Mouse (Mus musculus): ENCODE data around the gene Camta2.

The Camta2 gene

GRCm38 (mm10) chr11:70648512-70648911 is 39.4 kb downstream of the Camta2 start:
- no peak for DNase-seq (ENCODE audit: low spot score in 2 of 2)

- peak in 1 of 2 experiments; percentile 52 for DNase-seq (ENCODE audit: low spot score in 2 of 2)
These were observed 40.0 kb downstream of the Camta2 start for GRCm38 (mm10) chr11:70647716-70648420.

- DNase-seq (ENCODE audit: low spot score in 2 of 2) = peak; percentile 98
These were observed 40.9 kb downstream of the Camta2 start, which contains the start of the genes Rnf167 and Slc25a11 for GRCm38 (mm10) chr11:70646691-70647650. Rnf167 (plus strand) TSS chr11:70647235. Slc25a11 (minus strand) TSS chr11:70647479.

GRCm38 (mm10) chr11:70646259-70646555 is 41.7 kb downstream of the Camta2 start:
- peak in 1 of 2 experiments; percentile 60 for DNase-seq (ENCODE audit: low spot score in 2 of 2)

- peak in 1 of 2 experiments; percentile 33 for DNase-seq (ENCODE audit: low spot score in 2 of 2)
These were observed 42.2 kb downstream of the Camta2 start for GRCm38 (mm10) chr11:70645461-70646258.

- DNase-seq (ENCODE audit: low spot score in 2 of 2) = no peak
These were observed 43.3 kb downstream of the Camta2 start for GRCm38 (mm10) chr11:70644564-70645103.

- DNase-seq (ENCODE audit: low spot score in 2 of 2) = no peak
These were observed 44.9 kb downstream of the Camta2 start for GRCm38 (mm10) chr11:70643051-70643450.

- no peak for DNase-seq (ENCODE audit: low spot score in 2 of 2)
These were observed 46.7 kb downstream of the Camta2 start for GRCm38 (mm10) chr11:70641241-70641640.

GRCm38 (mm10) chr11:70639976-70640375 is 47.9 kb downstream of the Camta2 start:
- DNase-seq (ENCODE audit: low spot score in 2 of 2) = no peak

- no peak for DNase-seq (ENCODE audit: low spot score in 2 of 2)
These were observed 49.1 kb downstream of the Camta2 start, which contains the start of gene Gp1ba for GRCm38 (mm10) chr11:70638714-70639278. Gp1ba (plus strand) TSS chr11:70639122.

GRCm38 (mm10) chr11:70638293-70638692 is 49.6 kb downstream of the Camta2 start:
- no peak for DNase-seq (ENCODE audit: low spot score in 2 of 2)

- no peak for DNase-seq (ENCODE audit: low spot score in 2 of 2)
These were observed 50.1 kb downstream of the Camta2 start for GRCm38 (mm10) chr11:70637764-70638163.

- DNase-seq (ENCODE audit: low spot score in 2 of 2) = no peak
These were observed 52.3 kb downstream of the Camta2 start for GRCm38 (mm10) chr11:70635601-70636000.

- DNase-seq (ENCODE audit: low spot score in 2 of 2) = no peak
These were observed 57.8 kb downstream of the Camta2 start for GRCm38 (mm10) chr11:70630129-70630528.

- no peak for DNase-seq (ENCODE audit: low spot score in 2 of 2)
These were observed 58.3 kb downstream of the Camta2 start for GRCm38 (mm10) chr11:70629557-70629956.

GRCm38 (mm10) chr11:70628431-70628830 is 59.5 kb downstream of the Camta2 start:
- no peak for DNase-seq (ENCODE audit: low spot score in 2 of 2)

GRCm38 (mm10) chr11:70626877-70627276 is 61.0 kb downstream of the Camta2 start:
- DNase-seq (ENCODE audit: low spot score in 2 of 2) = no peak

GRCm38 (mm10) chr11:70625473-70625872 is 62.4 kb downstream of the Camta2 start:
- DNase-seq (ENCODE audit: low spot score in 2 of 2) = no peak

- no peak for DNase-seq (ENCODE audit: low spot score in 2 of 2)
These were observed 64.7 kb downstream of the Camta2 start for GRCm38 (mm10) chr11:70623053-70623742.

- DNase-seq (ENCODE audit: low spot score in 2 of 2) = no peak
These were observed 65.7 kb downstream of the Camta2 start for GRCm38 (mm10) chr11:70621972-70622814.

Data from right cerebral cortex, postnatal 10 days (tissue).